Mouse (Mus musculus) adrenal gland, adult 8-10 months (tissue): ENCODE data around the gene Macrod2. TPM values are rescaled to one million over a fixed set of nuclear protein-coding genes. Genes with fewer than 3 reads are reported as not detected.

ENCODE experiments used
- DNase-seq: peaks from one replicate; pipeline ENCODE4 v3.0.0; 2022
- total RNA-seq, 4 experiments: library from RNA; stranded (reverse); gene quantifications; 2 replicates each; pipeline ENCODE4 v1.2.4; 2022

Gene Macrod2
- total RNA-seq, 4 experiments from 2014 or later: 5.2 to 11.9 (median 7.8) TPM

- no peak for DNase-seq
Observed at GRCm38 (mm10) chr2:142393546-142393945, 1998.4 kb downstream of the Macrod2 start.

GRCm38 (mm10) chr2:142399490-142399889 is 2004.4 kb downstream of the Macrod2 start:
- no peak for DNase-seq

- no peak for DNase-seq
Observed at GRCm38 (mm10) chr2:142400781-142401180, 2005.7 kb downstream of the Macrod2 start.

GRCm38 (mm10) chr2:142401359-142401758 is 2006.2 kb downstream of the Macrod2 start:
- no peak for DNase-seq

- DNase-seq: no peak
Observed at GRCm38 (mm10) chr2:142403394-142403793, 2008.3 kb downstream of the Macrod2 start.

GRCm38 (mm10) chr2:142404321-142404720 is 2009.2 kb downstream of the Macrod2 start:
- DNase-seq: no peak

GRCm38 (mm10) chr2:142407341-142407740 is 2012.2 kb downstream of the Macrod2 start:
- DNase-seq: no peak

- DNase-seq: no peak
Observed at GRCm38 (mm10) chr2:142410124-142410523, 2015.0 kb downstream of the Macrod2 start.

GRCm38 (mm10) chr2:142433126-142433525 is 2038.0 kb downstream of the Macrod2 start:
- DNase-seq: no peak

GRCm38 (mm10) chr2:142434731-142435130 is 2039.6 kb downstream of the Macrod2 start:
- no peak for DNase-seq

- DNase-seq: peak; percentile 55
Observed at GRCm38 (mm10) chr2:142437606-142438461, 2042.7 kb downstream of the Macrod2 start.

Other genes with a start within 250 kb of the Macrod2 start
- gene Gm17374, start 243.3 kb upstream of the Macrod2 start, total RNA-seq: not detected
- gene Esf1, start 224.7 kb upstream of the Macrod2 start, total RNA-seq: 10 to 100 TPM; 20.9 to 28.8 (median 23.4) TPM
- gene Ndufaf5, start 224.7 kb upstream of the Macrod2 start, total RNA-seq: 10 to 100 TPM; 18.6 to 23.3 (median 20.1) TPM
- gene Sel1l2, start 5.6 kb upstream of the Macrod2 start, total RNA-seq: not detected